Comparison of ENCODE assay signal across 9 mouse cellular contexts in genomic region chrX:98380247-98380905, GRCm38 (mm10).
DNase-seq lines count a peak whose midpoint lies in the region; ATAC-seq and TF ChIP-seq lines count a peak whose summit lies in the region.
"Had no signal": no experiment of that assay in that cellular context is flagged by ENCODE, and none has a peak within 500 bp of the region (broad histone marks: within the 10 kb centered on the region; RNA-seq: fewer than 3 reads in every experiment).

No protein-coding gene starts in this region.

- peak; percentile 3 for DNase-seq in forebrain, postnatal 0 days
- DNase-seq in forebrain, embryonic 11.5 days (ENCODE audit: low spot score) = no peak
- DNase-seq in MN1 (ENCODE audit: low spot score) = peak; percentile 14
- peak; percentile 77 for DNase-seq in heart, postnatal 4 days
- DNase-seq in lung, postnatal 14 days = peak; percentile 63
- no peak for DNase-seq in hindbrain, embryonic 11.5 days (ENCODE audit: low spot score)
- DNase-seq in embryo, embryonic 9.5 days (ENCODE audit: extremely low spot score) = no peak

- H3K27me3 ChIP-seq in forebrain, postnatal 0 days (ENCODE audit: insufficient read depth, low read length) = no peaks in the 10 kb centered on the region
- no peaks in the 10 kb centered on the region for H3K27me3 ChIP-seq in forebrain, embryonic 11.5 days (ENCODE audit: control insufficient read depth, insufficient read depth, low read length)
- no peaks in the 10 kb centered on the region for H3K27me3 ChIP-seq in hindbrain, embryonic 11.5 days (ENCODE audit: control insufficient read depth, insufficient read depth, low read length)

- no peak overlapping the region for H3K27ac ChIP-seq in forebrain, postnatal 0 days (ENCODE audit: low read depth, low read length)
- no peak overlapping the region for H3K27ac ChIP-seq in forebrain, embryonic 11.5 days (ENCODE audit: low read depth, low read length)
- H3K27ac ChIP-seq in hindbrain, embryonic 11.5 days (ENCODE audit: low read depth, low read length) = no peak overlapping the region

- H3K9me3 ChIP-seq in forebrain, postnatal 0 days (ENCODE audit: low read length) = no peaks in the 10 kb centered on the region
- H3K9me3 ChIP-seq in forebrain, embryonic 11.5 days (ENCODE audit: control insufficient read depth, low read length) = no peaks in the 10 kb centered on the region
- H3K9me3 ChIP-seq in hindbrain, embryonic 11.5 days (ENCODE audit: control insufficient read depth, low read length) = no peaks in the 10 kb centered on the region

- no peaks in the 10 kb centered on the region for H3K4me1 ChIP-seq in forebrain, postnatal 0 days (ENCODE audit: insufficient read depth)
- no peaks in the 10 kb centered on the region for H3K4me1 ChIP-seq in forebrain, embryonic 11.5 days (replicated peaks; ENCODE audit: control insufficient read depth, insufficient read depth, low read length)
- H3K4me1 ChIP-seq in hindbrain, embryonic 11.5 days (replicated peaks; ENCODE audit: control insufficient read depth, insufficient read depth, low read length) = no peaks in the 10 kb centered on the region

- no peak overlapping the region for H3K4me2 ChIP-seq in forebrain, postnatal 0 days (ENCODE audit: low read depth)
- H3K4me2 ChIP-seq in forebrain, embryonic 11.5 days (ENCODE audit: low read depth, low read length, severe bottlenecking) = no peak overlapping the region
- no peak overlapping the region for H3K4me2 ChIP-seq in hindbrain, embryonic 11.5 days (replicated peaks; ENCODE audit: low read depth, low read length)

- TF ChIP-seq CTCF in forebrain, postnatal 0 days (IDR thresholded peaks at IDR 0.05; ENCODE audit: low read depth) = no peak

- H3K9ac ChIP-seq in forebrain, postnatal 0 days = no peak overlapping the region
- H3K9ac ChIP-seq in forebrain, embryonic 11.5 days (ENCODE audit: low read length) = no peak overlapping the region
- H3K9ac ChIP-seq in hindbrain, embryonic 11.5 days (ENCODE audit: low read depth, low read length) = no peak overlapping the region

- ATAC-seq in forebrain, postnatal 0 days = 0 out of 2 replicates have a peak, but pooled peaks have one; percentile 27
- no peak for ATAC-seq in forebrain, embryonic 11.5 days (replicated peaks; ENCODE audit: low FRiP score)
- ATAC-seq in common myeloid progenitor, adult 5-6 weeks (replicated peaks; ENCODE audit: low read depth, poor library complexity, severe bottlenecking) = peak; percentile 69
- no peak for ATAC-seq in hindbrain, embryonic 11.5 days (ENCODE audit: low FRiP score)

- H3K4me3 ChIP-seq in forebrain, postnatal 0 days (ENCODE audit: low read depth, low read length) = no peak overlapping the region
- no peak overlapping the region for H3K4me3 ChIP-seq in forebrain, embryonic 11.5 days (ENCODE audit: low read depth, low read length)
- H3K4me3 ChIP-seq in hindbrain, embryonic 11.5 days (ENCODE audit: low read depth, low read length) = no peak overlapping the region
- H3K4me3 ChIP-seq: erythroblast, embryonic 14.5 days had no signal

- no peaks in the 10 kb centered on the region for H3K36me3 ChIP-seq in forebrain, postnatal 0 days (ENCODE audit: insufficient read depth)
- no peaks in the 10 kb centered on the region for H3K36me3 ChIP-seq in forebrain, embryonic 11.5 days (ENCODE audit: control insufficient read depth, insufficient read depth, low read length)
- no peaks in the 10 kb centered on the region for H3K36me3 ChIP-seq in hindbrain, embryonic 11.5 days (ENCODE audit: control insufficient read depth, insufficient read depth, low read length)

- WGBS in forebrain, postnatal 0 days = 45% methylated on average over 7 of the region's 7 CpGs
- 86% methylated on average over 7 of the region's 7 CpGs for WGBS in forebrain, embryonic 11.5 days
- 86% methylated on average over 7 of the region's 7 CpGs for WGBS in hindbrain, embryonic 11.5 days

Comparison
In these comparisons a context has a peak if more than half of its experiments do, and no peak if none do; other contexts are left out.
1. ATAC-seq: peak in forebrain, postnatal 0 days (single experiment) and common myeloid progenitor, adult 5-6 weeks (single experiment); none in forebrain, embryonic 11.5 days (single experiment) and hindbrain, embryonic 11.5 days (single experiment).
2. DNase-seq: peak in forebrain, postnatal 0 days (single experiment), MN1 (single experiment), heart, postnatal 4 days (single experiment) and lung, postnatal 14 days (single experiment); none in forebrain, embryonic 11.5 days (single experiment), hindbrain, embryonic 11.5 days (single experiment) and embryo, embryonic 9.5 days (single experiment).